Mouse (Mus musculus) ES-Bruce4 (cell line): ENCODE measurements around the gene Zfp93. TPM values are rescaled to one million over a fixed set of nuclear protein-coding genes. Genes with fewer than 3 reads are reported as not detected.
A peak's percentile ranks its signal among the peaks of the same experiment; 100 is the strongest.

Experiments used
- H3K27ac ChIP-seq: 2 replicates; pipeline ENCODE4 v1.5.1; 2012; ENCODE audit warnings: low read length, inconsistent platforms; ENCODE audit not compliant: insufficient read depth
- H3K27me3 ChIP-seq: 2 replicates; pipeline ENCODE4 v1.6.1; 2012; ENCODE audit warnings: mild to moderate bottlenecking, low read length, inconsistent platforms; ENCODE audit not compliant: control insufficient read depth, poor library complexity, insufficient read depth, severe bottlenecking
- H3K36me3 ChIP-seq: 2 replicates; pipeline ENCODE4 v1.6.1; 2012; ENCODE audit warnings: inconsistent platforms, mild to moderate bottlenecking, low read length, moderate library complexity; ENCODE audit not compliant: control insufficient read depth, poor library complexity, insufficient read depth, severe bottlenecking
- H3K4me1 ChIP-seq: one replicate; pipeline ENCODE4 v1.8.1; 2011; ENCODE audit warnings: low read length; ENCODE audit not compliant: control insufficient read depth, insufficient read depth
- H3K4me3 ChIP-seq: 2 replicates; pipeline ENCODE4 v1.5.1; 2011; ENCODE audit warnings: low read depth, mild to moderate bottlenecking, low read length
- H3K9ac ChIP-seq: 2 replicates; pipeline ENCODE4 v1.6.1; 2012; ENCODE audit warnings: low read depth, mild to moderate bottlenecking, inconsistent platforms; ENCODE audit not compliant: poor library complexity, severe bottlenecking
- H3K9me3 ChIP-seq: replicated peaks from 2 replicates; pipeline ENCODE4 v1.6.1; 2012; ENCODE audit warnings: mild to moderate bottlenecking, low read length, inconsistent platforms; ENCODE audit not compliant: control insufficient read depth, poor library complexity, insufficient read depth, severe bottlenecking
- CTCF ChIP-seq: IDR thresholded peaks from one replicate; pipeline ENCODE4 v1.8.1; 2011; ENCODE audit warnings: low read depth, low read length
- EP300 ChIP-seq: IDR thresholded peaks from 2 replicates; pipeline ENCODE4 v1.6.1; 2011; ENCODE audit warnings: low read depth, low read length; ENCODE audit not compliant: insufficient read depth
- POLR2A ChIP-seq: IDR thresholded peaks from one replicate; pipeline ENCODE4 v1.8.1; 2011; ENCODE audit warnings: low read length; ENCODE audit not compliant: insufficient read depth
- polyA plus RNA-seq: library from polyadenylated mRNA; stranded (reverse); fragments of >200 nt; gene quantifications from 2 replicates; pipeline ENCODE4 v1.2.4, GENCODE M21; 2011; ENCODE audit warnings: low read depth; ENCODE audit not compliant: missing spikeins, insufficient read depth, insufficient read length

The Zfp93 gene
- polyA plus RNA-seq, 1 experiment, result 14.3 TPM

DNA sequence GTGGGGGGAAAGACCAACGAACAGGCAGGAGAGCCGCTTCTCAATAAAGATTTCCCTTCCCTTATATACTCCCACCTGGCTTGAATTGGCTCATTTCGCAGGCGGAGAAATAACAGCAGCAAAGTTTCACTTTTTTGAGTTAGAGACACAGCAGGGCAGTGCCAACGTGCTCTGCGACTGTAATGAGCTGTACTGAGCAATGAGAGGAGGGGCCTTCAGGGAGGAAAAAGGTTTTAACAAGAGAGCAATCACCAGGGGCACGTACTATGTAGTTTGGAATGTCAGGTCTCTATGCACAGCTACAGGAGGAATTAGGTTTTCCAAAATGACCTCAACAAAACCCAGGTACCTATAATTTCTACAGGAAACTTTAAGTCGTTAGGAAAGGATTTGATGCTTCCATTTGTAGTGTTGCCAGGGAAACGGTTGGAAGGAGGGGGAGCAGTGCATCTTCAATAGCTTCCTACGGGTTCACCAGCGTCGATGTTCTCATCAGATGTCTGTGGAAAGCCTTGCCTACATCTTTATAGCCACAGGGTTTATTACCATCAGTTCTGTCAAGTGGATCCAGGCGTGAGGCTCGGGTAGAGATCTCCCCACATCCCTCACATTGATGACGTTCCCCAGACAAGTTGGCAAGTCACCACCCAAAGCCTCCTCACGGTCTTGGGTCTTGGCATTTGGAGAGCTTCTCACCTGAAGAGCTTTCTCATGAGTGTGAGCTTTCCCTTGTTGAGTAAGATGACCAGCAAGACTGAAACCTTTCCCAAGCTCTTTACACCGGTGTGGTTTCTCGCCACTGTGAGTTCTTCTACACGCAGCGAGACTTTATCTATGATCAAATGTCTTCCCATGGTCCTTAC is 56.3 kb downstream of the Zfp93 start:
- no peaks in the 10 kb centered on the region for H3K36me3 ChIP-seq
- no peak overlapping the region for H3K27ac ChIP-seq
- H3K4me1 ChIP-seq, result no peaks in the 10 kb centered on the region
- H3K9me3 ChIP-seq, result peaks cover 10% of the 10 kb centered on the region
- TF ChIP-seq CTCF (no peak), EP300 (no peak), POLR2A (no peak)
- H3K4me3 ChIP-seq, result no peak overlapping the region
- peak overlapping the region; percentile 24 for H3K9ac ChIP-seq
- H3K27me3 ChIP-seq, result no peaks in the 10 kb centered on the region

Other genes with a start within 250 kb of the Zfp93 start
- not detected in 2 replicates for gene Vmn1r183, start 217.2 kb upstream of the Zfp93 start, polyA plus RNA-seq
- 16.9 and 18.2 TPM in 2 replicates for gene Zfp180, start 188.5 kb upstream of the Zfp93 start, polyA plus RNA-seq
- 1.3 and 1.4 TPM in 2 replicates for gene Zfp112, start 158.1 kb upstream of the Zfp93 start, polyA plus RNA-seq
- 3.9 and 4.6 TPM in 2 replicates for gene Zfp235, start 136.3 kb upstream of the Zfp93 start, polyA plus RNA-seq
- gene Zfp114, start 95.4 kb upstream of the Zfp93 start, polyA plus RNA-seq, result 0.84 and 1.9 TPM in 2 replicates
- 7.9 and 8.9 TPM in 2 replicates for gene Zfp111, start 59.0 kb upstream of the Zfp93 start, polyA plus RNA-seq
- gene Zfp109, start 32.9 kb upstream of the Zfp93 start, polyA plus RNA-seq, result 3.9 and 4.5 TPM in 2 replicates
- gene Zfp108, start 15.6 kb upstream of the Zfp93 start, polyA plus RNA-seq, result 0.36 TPM in 1 of 2 replicates, not detected in the other
- 5.6 and 9.0 TPM in 2 replicates for gene Zfp61, start 30.8 kb downstream of the Zfp93 start, polyA plus RNA-seq
- 4.7 and 5.3 TPM in 2 replicates for gene Zfp94, start 46.2 kb downstream of the Zfp93 start, polyA plus RNA-seq
- not detected in 2 replicates for gene Tescl, start 63.5 kb downstream of the Zfp93 start, polyA plus RNA-seq
- not detected in 2 replicates for gene Lypd5, start 78.8 kb downstream of the Zfp93 start, polyA plus RNA-seq
- 1.4 and 1.8 TPM in 2 replicates for gene Kcnn4, start 99.8 kb downstream of the Zfp93 start, polyA plus RNA-seq
- 25.5 and 37.9 TPM in 2 replicates for gene Smg9, start 129.2 kb downstream of the Zfp93 start, polyA plus RNA-seq
- gene Irgc1, start 181.9 kb downstream of the Zfp93 start, polyA plus RNA-seq, result not detected in 2 replicates
- gene Plaur, start 192.1 kb downstream of the Zfp93 start, polyA plus RNA-seq, result 29.5 and 38.0 TPM in 2 replicates
- 10.4 and 12.2 TPM in 2 replicates for gene Cadm4, start 211.6 kb downstream of the Zfp93 start, polyA plus RNA-seq
- gene Zfp428, start 236.6 kb downstream of the Zfp93 start, polyA plus RNA-seq, result 12.3 and 13.1 TPM in 2 replicates
- not detected in 2 replicates for gene AC161166.1, start 242.0 kb downstream of the Zfp93 start, polyA plus RNA-seq